Mouse (Mus musculus) left cerebral cortex, adult 18-20 months (tissue): Measurements from ENCODE around the gene Prkab2. TPM values are rescaled to one million over a fixed set of nuclear protein-coding genes. Genes with fewer than 3 reads are reported as not detected.

Experiments
- DNase-seq, 2 experiments: peaks; one replicate each; pipeline ENCODE4 v3.0.0; 2021 to 2022; ENCODE audit warnings: low spot score in 2 of 2, mixed read lengths in 1 of 2
- total RNA-seq, 2 experiments: library from RNA; stranded (reverse); gene quantifications; 2 replicates each; pipeline ENCODE4 v1.2.3; 2021

The Prkab2 gene
- total RNA-seq, 2 experiments from 2014 or later = 30.5 to 30.9 TPM

GRCm38 (mm10) chr3:97649022-97649421 is 9.0 kb upstream of the Prkab2 start:
- no peak for DNase-seq

- no peak for DNase-seq
These were observed 8.5 kb upstream of the Prkab2 start for GRCm38 (mm10) chr3:97649469-97649868.

GRCm38 (mm10) chr3:97651604-97652003 is 6.4 kb upstream of the Prkab2 start:
- no peak for DNase-seq

- DNase-seq = no peak
These were observed 4.2 kb upstream of the Prkab2 start for GRCm38 (mm10) chr3:97653781-97654180.

GRCm38 (mm10) chr3:97654901-97655300 is 3.1 kb upstream of the Prkab2 start:
- no peak for DNase-seq

GRCm38 (mm10) chr3:97658426-97659193 is 617 bp downstream of the Prkab2 start:
- peak; percentile 23 to 56 for DNase-seq

- DNase-seq = no peak
These were observed 1.8 kb downstream of the Prkab2 start for GRCm38 (mm10) chr3:97659746-97660145.

GRCm38 (mm10) chr3:97661206-97661605 is 3.2 kb downstream of the Prkab2 start:
- no peak for DNase-seq

- no peak for DNase-seq
These were observed 7.5 kb downstream of the Prkab2 start for GRCm38 (mm10) chr3:97665525-97665924.

GRCm38 (mm10) chr3:97666154-97666553 is 8.2 kb downstream of the Prkab2 start:
- no peak for DNase-seq

- no peak for DNase-seq
These were observed 9.2 kb downstream of the Prkab2 start for GRCm38 (mm10) chr3:97667093-97667675.

GRCm38 (mm10) chr3:97674644-97675110 is 16.7 kb downstream of the Prkab2 start, which contains the start of gene Gm17651:
Gene Gm17651 (minus strand): TSS chr3:97674694.
- DNase-seq = no peak

GRCm38 (mm10) chr3:97676126-97676525 is 18.1 kb downstream of the Prkab2 start:
- no peak for DNase-seq

GRCm38 (mm10) chr3:97678416-97678815 is 20.4 kb downstream of the Prkab2 start:
- DNase-seq = no peak

- DNase-seq = peak; percentile 82 to 83
These were observed 22.8 kb downstream of the Prkab2 start for GRCm38 (mm10) chr3:97680631-97681320.

GRCm38 (mm10) chr3:97681321-97682158 is 23.5 kb downstream of the Prkab2 start:
- peak; percentile 74 to 76 for DNase-seq

- DNase-seq = no peak
These were observed 24.1 kb downstream of the Prkab2 start for GRCm38 (mm10) chr3:97682159-97682502.

- DNase-seq = no peak
These were observed 24.6 kb downstream of the Prkab2 start for GRCm38 (mm10) chr3:97682576-97682975.

- DNase-seq = no peak
These were observed 25.7 kb downstream of the Prkab2 start for GRCm38 (mm10) chr3:97683560-97684195.

- no peak for DNase-seq
These were observed 28.6 kb downstream of the Prkab2 start for GRCm38 (mm10) chr3:97686372-97687117.
